Mouse (Mus musculus) spleen, adult 2 months (tissue): ENCODE results near the gene Prr18.

Source experiments
- CTCF ChIP-seq: fragments of 200-500 bp; IDR thresholded peaks from 2 replicates; pipeline ENCODE4 v1.5.1; 2011; ENCODE audit warnings: mild to moderate bottlenecking, inconsistent platforms; ENCODE audit not compliant: insufficient read depth, insufficient read length, insufficient replicate concordance; ENCODE audit errors: extremely low read depth
- POLR2A ChIP-seq: fragments of 200-500 bp; IDR thresholded peaks from 2 replicates; pipeline ENCODE4 v1.6.1; 2011; ENCODE audit warnings: low read depth, low read length, inconsistent platforms

GRCm38 (mm10) chr17:8297746-8298145 is 39.5 kb upstream of the Prr18 start:
- TF ChIP-seq CTCF (no peak), POLR2A (no peak)
